Mouse (Mus musculus) ES-Bruce4 (cell line): ENCODE results near the gene Tnfrsf13b. TPM values are rescaled to one million over a fixed set of nuclear protein-coding genes. Genes with fewer than 3 reads are reported as not detected.

Source experiments
- H3K27ac ChIP-seq: 2 replicates; pipeline ENCODE4 v1.5.1; 2012; ENCODE audit warnings: low read length, inconsistent platforms; ENCODE audit not compliant: insufficient read depth
- H3K27me3 ChIP-seq: 2 replicates; pipeline ENCODE4 v1.6.1; 2012; ENCODE audit warnings: mild to moderate bottlenecking, low read length, inconsistent platforms; ENCODE audit not compliant: control insufficient read depth, poor library complexity, insufficient read depth, severe bottlenecking
- H3K36me3 ChIP-seq: 2 replicates; pipeline ENCODE4 v1.6.1; 2012; ENCODE audit warnings: inconsistent platforms, mild to moderate bottlenecking, low read length, moderate library complexity; ENCODE audit not compliant: control insufficient read depth, poor library complexity, insufficient read depth, severe bottlenecking
- H3K4me1 ChIP-seq: one replicate; pipeline ENCODE4 v1.8.1; 2011; ENCODE audit warnings: low read length; ENCODE audit not compliant: control insufficient read depth, insufficient read depth
- H3K4me3 ChIP-seq: 2 replicates; pipeline ENCODE4 v1.5.1; 2011; ENCODE audit warnings: low read depth, mild to moderate bottlenecking, low read length
- H3K9ac ChIP-seq: 2 replicates; pipeline ENCODE4 v1.6.1; 2012; ENCODE audit warnings: low read depth, mild to moderate bottlenecking, inconsistent platforms; ENCODE audit not compliant: poor library complexity, severe bottlenecking
- H3K9me3 ChIP-seq: replicated peaks from 2 replicates; pipeline ENCODE4 v1.6.1; 2012; ENCODE audit warnings: mild to moderate bottlenecking, low read length, inconsistent platforms; ENCODE audit not compliant: control insufficient read depth, poor library complexity, insufficient read depth, severe bottlenecking
- CTCF ChIP-seq: IDR thresholded peaks from one replicate; pipeline ENCODE4 v1.8.1; 2011; ENCODE audit warnings: low read depth, low read length
- EP300 ChIP-seq: IDR thresholded peaks from 2 replicates; pipeline ENCODE4 v1.6.1; 2011; ENCODE audit warnings: low read depth, low read length; ENCODE audit not compliant: insufficient read depth
- POLR2A ChIP-seq: IDR thresholded peaks from one replicate; pipeline ENCODE4 v1.8.1; 2011; ENCODE audit warnings: low read length; ENCODE audit not compliant: insufficient read depth
- polyA plus RNA-seq: library from polyadenylated mRNA; stranded (reverse); fragments of >200 nt; gene quantifications from 2 replicates; pipeline ENCODE4 v1.2.4, GENCODE M21; 2011; ENCODE audit warnings: low read depth; ENCODE audit not compliant: missing spikeins, insufficient read depth, insufficient read length

The Tnfrsf13b gene
- polyA plus RNA-seq, 1 experiment = not detected

GRCm38 (mm10) chr11:61147300-61147683 is 20.7 kb downstream of the Tnfrsf13b start:
- H3K27ac ChIP-seq = no peak overlapping the region

GRCm38 (mm10) chr11:61150233-61151001 is 23.9 kb downstream of the Tnfrsf13b start:
- Histone ChIP-seq H3K4me1 (no peaks in the 10 kb centered on the region), H3K4me3 (no peak overlapping the region), H3K27ac (no peak overlapping the region), H3K36me3 (peaks cover 29% of the 10 kb centered on the region), H3K27me3 (no peaks in the 10 kb centered on the region), H3K9me3 (no peaks in the 10 kb centered on the region), H3K9ac (no peak overlapping the region)
- TF ChIP-seq EP300 (no peak), CTCF (no peak), POLR2A (no peak)

More at GRCm38 (mm10) chr11:61147300-61147683, 20.7 kb downstream of the Tnfrsf13b start:
- Histone ChIP-seq H3K9me3 (no peaks in the 10 kb centered on the region), H3K27me3 (no peaks in the 10 kb centered on the region), H3K4me3 (peak overlapping the region; percentile 52), H3K36me3 (no peaks in the 10 kb centered on the region), H3K4me1 (no peaks in the 10 kb centered on the region), H3K9ac (peak overlapping the region; percentile 29)
- no peak for TF ChIP-seq POLR2A
- TF ChIP-seq EP300 = no peak
- peak; percentile 20 for TF ChIP-seq CTCF

- H3K9ac ChIP-seq = no peak overlapping the region
- H3K4me3 ChIP-seq = no peak overlapping the region
- no peak overlapping the region for H3K27ac ChIP-seq
- no peaks in the 10 kb centered on the region for H3K9me3 ChIP-seq
- TF ChIP-seq POLR2A (no peak), EP300 (no peak), CTCF (no peak)
- no peaks in the 10 kb centered on the region for H3K27me3 ChIP-seq
- H3K4me1 ChIP-seq = no peaks in the 10 kb centered on the region
- peaks cover 77% of the 10 kb centered on the region for H3K36me3 ChIP-seq
These were observed 29.2 kb downstream of the Tnfrsf13b start for GRCm38 (mm10) chr11:61155727-61156126.

- Histone ChIP-seq H3K27ac (no peak overlapping the region), H3K4me1 (no peaks in the 10 kb centered on the region), H3K9ac (no peak overlapping the region), H3K36me3 (peaks cover 94% of the 10 kb centered on the region), H3K4me3 (no peak overlapping the region), H3K9me3 (no peaks in the 10 kb centered on the region), H3K27me3 (no peaks in the 10 kb centered on the region)
- no peak for TF ChIP-seq CTCF
- TF ChIP-seq POLR2A = no peak
These were observed 31.6 kb downstream of the Tnfrsf13b start for GRCm38 (mm10) chr11:61158141-61158540.

- TF ChIP-seq CTCF = no peak
- no peak for TF ChIP-seq POLR2A
- TF ChIP-seq EP300 = no peak
- Histone ChIP-seq H3K4me3 (no peak overlapping the region), H3K9ac (no peak overlapping the region), H3K4me1 (no peaks in the 10 kb centered on the region), H3K27me3 (no peaks in the 10 kb centered on the region), H3K36me3 (peaks cover 93% of the 10 kb centered on the region), H3K9me3 (no peaks in the 10 kb centered on the region), H3K27ac (no peak overlapping the region)
These were observed 33.5 kb downstream of the Tnfrsf13b start for GRCm38 (mm10) chr11:61159796-61160732.

GRCm38 (mm10) chr11:61161121-61161520 is 34.6 kb downstream of the Tnfrsf13b start:
- Histone ChIP-seq H3K4me3 (no peak overlapping the region), H3K4me1 (no peaks in the 10 kb centered on the region), H3K9me3 (no peaks in the 10 kb centered on the region), H3K27ac (no peak overlapping the region), H3K9ac (no peak overlapping the region), H3K27me3 (no peaks in the 10 kb centered on the region), H3K36me3 (peaks cover 88% of the 10 kb centered on the region)
- TF ChIP-seq EP300 = no peak
- no peak for TF ChIP-seq CTCF
- no peak for TF ChIP-seq POLR2A
